Mouse (Mus musculus): ENCODE measurements around the gene Ube2h. TPM values are rescaled to one million over a fixed set of nuclear protein-coding genes. Genes with fewer than 3 reads are reported as not detected.

Ube2h gene
- polyA plus RNA-seq, 1 experiment from 2014 or later, result 56.9 TPM

DNA sequence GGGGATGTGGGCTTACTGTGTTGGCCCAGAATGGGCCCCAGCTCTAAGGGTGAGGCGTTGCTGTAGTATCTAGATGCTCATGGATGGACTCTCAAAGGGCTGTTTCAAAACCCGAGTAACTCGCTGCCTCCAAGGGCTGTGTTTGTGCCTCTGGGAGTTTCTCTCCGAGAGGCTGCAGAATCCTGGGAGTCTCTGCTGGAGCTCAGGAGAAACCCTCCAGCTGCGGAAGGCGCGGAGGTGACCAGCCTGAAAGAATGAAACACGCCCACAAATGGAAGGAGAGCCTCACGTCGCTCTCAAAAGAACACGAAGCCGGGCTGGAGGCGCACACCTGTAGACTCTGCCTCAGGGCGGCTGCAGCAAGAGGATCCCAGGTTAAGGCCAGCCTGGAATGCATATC lies 127.0 kb downstream of the Ube2h start:
- no peak for ATAC-seq (ENCODE audit: low FRiP score)
- Histone ChIP-seq H3K4me2 (no peak overlapping the region), H3K36me3 (replicated peaks) (no peaks in the 10 kb centered on the region), H3K4me1 (peaks cover 44% of the 10 kb centered on the region), H3K27ac (no peak overlapping the region), H3K9me3 (no peaks in the 10 kb centered on the region), H3K27me3 (peaks cover 97% of the 10 kb centered on the region), H3K9ac (no peak overlapping the region), H3K4me3 (replicated peaks) (no peak overlapping the region)
- 1% methylated on average over 14 of the region's 14 CpGs for WGBS

DNA sequence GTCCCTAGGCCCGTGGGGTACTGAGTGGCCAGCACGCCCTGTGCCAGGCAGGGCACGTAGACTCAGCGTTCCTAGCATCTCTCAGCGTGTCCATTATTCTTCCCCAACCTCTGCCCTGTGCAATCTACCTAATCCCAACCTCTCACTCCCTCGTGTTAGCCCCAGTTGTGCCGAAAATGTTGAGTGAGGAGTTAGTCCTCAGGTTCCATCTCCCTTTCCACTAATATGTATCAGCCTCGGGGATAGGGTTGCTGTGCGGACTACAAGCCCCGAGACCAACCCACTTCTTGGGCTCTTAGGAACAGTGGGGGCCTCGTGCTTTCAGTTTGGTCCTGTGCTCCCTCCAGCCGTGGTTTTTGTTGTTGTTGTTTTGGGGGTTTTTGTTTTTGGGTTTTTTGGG lies 127.8 kb downstream of the Ube2h start:
- ATAC-seq (ENCODE audit: low FRiP score), result no peak
- no peaks in the 10 kb centered on the region for H3K36me3 ChIP-seq (replicated peaks)
- 4% methylated on average over 12 of the region's 12 CpGs for WGBS
- peaks cover 44% of the 10 kb centered on the region for H3K4me1 ChIP-seq
- no peak overlapping the region for H3K9ac ChIP-seq
- no peak overlapping the region for H3K4me3 ChIP-seq (replicated peaks)
- H3K9me3 ChIP-seq, result no peaks in the 10 kb centered on the region
- H3K27ac ChIP-seq, result no peak overlapping the region
- peaks cover 98% of the 10 kb centered on the region for H3K27me3 ChIP-seq
- H3K4me2 ChIP-seq, result no peak overlapping the region

DNA sequence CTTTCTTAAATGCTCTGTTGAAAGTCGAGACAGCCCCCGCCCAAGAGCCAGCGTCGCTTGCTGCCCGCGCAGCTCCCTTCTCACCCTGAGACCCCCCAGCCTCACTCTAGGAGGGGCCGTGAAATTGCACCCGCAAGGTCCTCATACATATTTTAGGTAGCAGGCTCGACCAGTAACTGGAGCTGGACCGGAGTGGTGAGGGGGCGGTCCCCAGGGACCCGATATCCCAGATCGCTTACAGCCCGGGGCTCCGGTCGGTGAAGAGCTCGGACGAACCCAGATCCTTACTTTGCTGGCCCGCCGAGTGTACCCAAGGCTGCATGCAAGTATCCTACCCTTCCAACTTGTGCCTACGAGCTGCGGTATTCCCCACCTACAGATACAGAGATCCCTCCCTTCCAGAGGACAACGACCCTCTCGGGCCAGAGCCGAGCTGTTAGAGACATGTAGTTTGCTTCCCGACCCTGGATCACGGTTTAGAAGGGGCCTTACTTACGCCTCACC lies 128.4 kb downstream of the Ube2h start:
- Histone ChIP-seq H3K9me3 (no peaks in the 10 kb centered on the region), H3K27ac (no peak overlapping the region), H3K36me3 (replicated peaks) (no peaks in the 10 kb centered on the region), H3K27me3 (peaks cover 98% of the 10 kb centered on the region), H3K9ac (no peak overlapping the region), H3K4me2 (peak overlapping the region; percentile 45), H3K4me3 (replicated peaks) (peak overlapping the region; percentile 21), H3K4me1 (peaks cover 44% of the 10 kb centered on the region)
- no peak for ATAC-seq (ENCODE audit: low FRiP score)
- WGBS, result 1% methylated on average over 28 of the region's 28 CpGs

DNA sequence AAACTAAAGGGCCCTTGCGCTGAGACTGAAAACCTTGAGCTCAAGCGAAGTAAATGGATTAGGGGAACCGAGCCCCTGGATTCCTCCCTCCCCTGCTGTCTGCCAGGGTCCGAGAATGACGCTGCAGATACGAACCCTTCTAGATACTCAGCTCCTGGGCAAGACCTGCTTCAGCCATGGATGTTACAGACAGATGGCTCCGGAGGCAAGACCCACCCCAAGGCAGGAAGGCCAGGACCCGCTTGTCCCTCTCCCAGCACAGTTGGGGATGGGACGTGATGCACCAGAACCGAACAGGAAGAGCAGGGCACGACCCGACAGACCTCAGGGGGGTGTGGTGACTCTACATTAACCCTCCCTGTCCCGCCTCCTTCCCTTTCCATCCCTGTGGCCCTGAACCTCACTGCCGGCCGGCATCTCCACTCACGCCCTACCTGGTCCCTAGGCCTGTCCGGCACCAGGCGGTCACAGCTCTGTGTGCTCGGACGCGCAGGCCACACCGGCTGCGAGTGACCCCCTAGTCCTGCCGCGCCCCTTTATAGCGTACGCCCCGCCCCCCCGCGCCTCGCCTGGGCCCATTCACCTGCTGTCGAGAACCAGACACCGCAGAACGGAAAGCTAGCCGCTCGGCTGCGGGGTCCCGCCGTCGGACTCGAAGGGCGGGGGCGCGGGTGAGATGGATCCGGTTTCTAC lies 129.0 kb downstream of the Ube2h start:
- WGBS, result 1% methylated on average over 45 of the region's 45 CpGs
- H3K9ac ChIP-seq, result no peak overlapping the region
- no peak overlapping the region for H3K27ac ChIP-seq
- no peak for ATAC-seq (ENCODE audit: low FRiP score)
- H3K4me2 ChIP-seq, result peak overlapping the region; percentile 45
- peaks cover 44% of the 10 kb centered on the region for H3K4me1 ChIP-seq
- H3K4me3 ChIP-seq (replicated peaks), result peak overlapping the region; percentile 21
- H3K27me3 ChIP-seq, result peaks cover 98% of the 10 kb centered on the region
- no peaks in the 10 kb centered on the region for H3K36me3 ChIP-seq (replicated peaks)
- no peaks in the 10 kb centered on the region for H3K9me3 ChIP-seq

DNA sequence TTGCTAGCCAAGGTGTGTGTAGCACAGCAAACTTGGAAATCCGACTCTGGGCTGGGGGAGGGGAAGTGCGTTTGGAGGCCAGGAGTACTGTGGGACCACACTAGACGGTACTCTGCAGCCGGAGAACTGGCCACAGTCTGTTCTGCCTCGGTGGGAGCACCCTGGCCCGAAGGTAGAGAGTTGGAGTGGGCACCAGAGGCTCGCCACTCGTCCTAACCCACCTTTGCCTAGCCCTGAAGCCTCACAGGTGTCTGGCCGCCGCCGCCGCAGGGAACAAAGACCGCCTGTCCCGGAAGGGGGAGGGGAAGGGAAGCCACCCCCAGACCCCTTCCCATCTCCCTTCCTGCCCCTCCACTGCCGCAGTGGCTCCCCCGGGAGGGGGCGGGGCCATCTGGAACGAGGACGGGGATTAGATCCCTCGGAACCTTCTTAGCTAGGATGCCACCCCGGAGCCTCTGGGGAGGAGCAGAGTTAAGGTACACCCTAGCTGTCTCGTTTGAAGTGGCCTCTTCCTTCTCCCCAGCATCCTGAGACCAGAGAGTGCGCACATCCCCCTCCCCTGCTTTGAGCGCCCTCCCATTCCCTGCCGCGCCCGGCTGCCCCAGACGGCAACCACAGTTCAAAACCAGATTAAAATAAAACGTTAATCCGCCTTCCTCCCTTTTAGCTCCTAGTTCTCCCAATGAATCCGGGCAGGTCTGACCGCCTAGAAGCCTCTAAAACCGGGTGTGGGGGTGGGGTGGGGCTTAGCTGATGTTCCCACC lies 129.7 kb downstream of the Ube2h start:
- Histone ChIP-seq H3K9me3 (no peaks in the 10 kb centered on the region), H3K27me3 (peaks cover 98% of the 10 kb centered on the region), H3K27ac (no peak overlapping the region), H3K9ac (no peak overlapping the region), H3K36me3 (replicated peaks) (no peaks in the 10 kb centered on the region), H3K4me1 (peaks cover 44% of the 10 kb centered on the region), H3K4me2 (peak overlapping the region; percentile 45), H3K4me3 (replicated peaks) (peak overlapping the region; percentile 31)
- under 1% methylated on average over 31 of the region's 33 CpGs for WGBS
- no peak for ATAC-seq (ENCODE audit: low FRiP score)

DNA sequence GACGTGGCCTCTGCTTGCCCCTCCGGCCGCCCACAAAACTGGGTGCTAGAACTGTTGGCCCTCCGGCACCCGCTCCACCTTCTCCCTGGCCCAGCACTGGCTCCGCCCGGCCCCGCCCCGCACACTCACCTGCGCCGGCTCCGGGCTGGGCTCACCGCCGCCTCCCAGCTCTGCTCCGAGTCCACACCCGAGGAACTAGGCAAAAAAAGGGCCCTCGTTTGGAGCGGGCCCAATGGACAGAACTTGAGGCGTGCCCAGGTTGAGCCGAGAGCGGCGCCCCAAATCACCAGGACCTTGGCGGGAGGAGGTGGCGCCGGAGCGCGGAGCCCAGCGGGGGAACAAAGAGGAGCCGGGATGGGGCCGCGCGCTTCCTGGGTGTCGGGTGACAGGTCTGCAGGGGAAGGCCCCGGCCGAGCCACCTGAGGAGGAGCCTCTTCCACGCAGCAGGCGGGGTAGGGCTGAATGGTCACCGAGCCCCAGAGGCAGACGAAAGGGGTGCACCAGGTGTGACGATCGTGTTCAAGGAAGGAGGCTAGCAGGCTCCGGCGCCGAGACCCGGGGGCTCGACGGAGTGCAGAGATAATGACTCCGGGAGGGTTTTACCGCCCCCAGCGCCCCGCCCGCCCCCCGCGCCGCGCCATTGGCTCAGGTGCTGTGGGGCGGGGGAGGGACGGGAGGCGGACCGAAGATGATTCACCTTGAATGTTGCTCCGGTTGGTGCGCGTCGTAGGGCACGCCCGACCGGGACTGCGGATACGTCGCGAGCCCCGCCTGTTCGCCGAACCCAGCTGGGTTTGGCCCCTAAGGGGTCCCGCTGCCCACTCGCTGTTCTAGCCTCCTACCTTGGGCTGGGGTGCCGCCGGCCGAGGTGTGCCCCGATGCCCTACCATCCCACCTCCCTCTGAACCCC lies 130.5 kb downstream of the Ube2h start:
- peak overlapping the region; percentile 31 for H3K4me3 ChIP-seq (replicated peaks)
- no peaks in the 10 kb centered on the region for H3K9me3 ChIP-seq
- WGBS, result under 1% methylated on average over 76 of the region's 80 CpGs
- H3K36me3 ChIP-seq (replicated peaks), result no peaks in the 10 kb centered on the region
- H3K27me3 ChIP-seq, result peaks cover 98% of the 10 kb centered on the region
- H3K4me2 ChIP-seq, result peak overlapping the region; percentile 45
- ATAC-seq (ENCODE audit: low FRiP score), result 0 out of 2 replicates have a peak, but pooled peaks have one; percentile 12
- H3K27ac ChIP-seq, result no peak overlapping the region
- H3K4me1 ChIP-seq, result peaks cover 44% of the 10 kb centered on the region
- no peak overlapping the region for H3K9ac ChIP-seq

DNA sequence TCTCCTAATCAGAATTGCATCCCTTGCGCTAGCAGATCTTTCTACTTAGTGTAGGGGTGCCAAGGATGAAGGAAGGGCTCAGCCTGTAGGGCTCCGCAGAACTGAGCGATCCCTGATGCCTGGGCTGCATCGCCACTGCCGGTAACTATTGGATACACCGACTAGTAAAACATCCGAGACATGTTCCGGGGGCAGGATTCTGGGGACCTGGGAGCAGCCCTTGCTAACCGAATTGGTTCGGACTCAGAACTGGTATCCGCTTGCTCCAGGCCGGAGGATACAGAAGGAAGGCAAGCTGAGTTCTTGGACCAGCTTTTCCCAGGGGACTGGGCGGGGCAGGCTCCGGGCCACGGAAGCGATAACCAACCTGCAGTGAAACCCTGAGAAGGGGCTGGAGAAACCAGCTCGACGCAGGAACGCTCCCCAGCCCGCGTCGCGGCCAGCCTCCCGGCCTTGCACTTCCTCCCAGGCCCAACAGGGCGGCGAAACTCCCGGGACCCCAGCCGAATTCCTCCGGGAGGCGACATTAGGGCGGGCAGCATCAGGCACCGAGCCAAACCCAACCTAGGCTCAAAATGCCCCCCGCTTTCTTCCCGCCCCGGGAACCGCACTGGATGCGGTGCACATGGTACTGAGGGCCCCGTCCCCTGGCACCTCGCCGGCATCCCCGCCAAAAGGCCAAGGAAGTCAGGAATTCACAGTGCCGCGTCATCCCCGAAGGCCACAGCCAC lies 131.4 kb downstream of the Ube2h start:
- H3K9ac ChIP-seq, result no peak overlapping the region
- peak overlapping the region; percentile 31 for H3K4me3 ChIP-seq (replicated peaks)
- H3K27me3 ChIP-seq, result peaks cover 98% of the 10 kb centered on the region
- H3K4me1 ChIP-seq, result peaks cover 41% of the 10 kb centered on the region
- 0 out of 2 replicates have a peak, but pooled peaks have one; percentile 3 for ATAC-seq (ENCODE audit: low FRiP score)
- WGBS, result under 1% methylated on average over 43 of the region's 44 CpGs
- H3K36me3 ChIP-seq (replicated peaks), result no peaks in the 10 kb centered on the region
- H3K27ac ChIP-seq, result no peak overlapping the region
- H3K9me3 ChIP-seq, result no peaks in the 10 kb centered on the region
- peak overlapping the region; percentile 45 for H3K4me2 ChIP-seq

DNA sequence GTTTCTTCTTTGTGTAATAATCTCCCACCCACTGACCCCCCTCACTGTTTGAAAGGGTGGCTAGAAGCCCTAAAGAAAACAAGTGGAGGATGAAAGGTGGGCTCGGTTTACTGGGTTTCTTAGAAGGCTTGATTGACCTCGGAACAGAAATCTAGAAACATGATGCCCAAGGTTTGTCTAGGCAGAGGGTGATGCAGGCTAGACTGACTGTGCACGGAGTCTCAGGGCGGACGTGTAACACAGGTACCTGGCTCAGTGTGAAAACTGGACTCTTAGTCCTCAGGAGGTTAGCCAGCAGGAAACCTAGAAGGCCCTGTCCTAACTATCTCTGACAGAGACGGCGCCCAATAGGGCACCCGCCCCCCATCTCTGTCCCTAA lies 131.9 kb downstream of the Ube2h start:
- H3K36me3 ChIP-seq (replicated peaks), result no peaks in the 10 kb centered on the region
- no peak overlapping the region for H3K9ac ChIP-seq
- peaks cover 99% of the 10 kb centered on the region for H3K27me3 ChIP-seq
- no peak overlapping the region for H3K4me2 ChIP-seq
- H3K27ac ChIP-seq, result no peak overlapping the region
- 0 out of 2 replicates have a peak overlapping the region, but pooled peaks have one; percentile 31 for H3K4me3 ChIP-seq (replicated peaks)
- H3K9me3 ChIP-seq, result no peaks in the 10 kb centered on the region
- peaks cover 42% of the 10 kb centered on the region for H3K4me1 ChIP-seq
- ATAC-seq (ENCODE audit: low FRiP score), result no peak
- WGBS, result 8% methylated on average over 8 of the region's 8 CpGs

DNA sequence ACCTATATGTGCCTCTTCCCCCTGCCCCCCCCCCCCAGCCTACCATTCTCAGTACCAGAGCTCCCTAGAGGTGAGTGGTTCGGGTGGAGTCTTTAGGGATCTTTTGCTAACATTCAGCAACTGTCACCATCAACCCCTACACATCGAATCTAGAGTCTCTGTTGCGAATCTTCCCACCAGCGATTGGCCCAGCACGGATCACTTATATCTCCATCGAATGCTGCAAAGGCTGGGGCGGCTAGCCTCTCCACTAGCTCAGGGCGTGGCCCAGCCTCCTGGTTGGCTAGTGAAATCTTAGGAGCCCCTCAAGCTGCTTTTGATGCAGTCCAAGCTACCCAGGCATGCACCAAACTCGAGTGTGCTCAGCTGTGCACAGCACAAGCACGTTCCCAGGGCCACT lies 132.4 kb downstream of the Ube2h start:
- Histone ChIP-seq H3K9ac (no peak overlapping the region), H3K36me3 (replicated peaks) (no peaks in the 10 kb centered on the region), H3K4me3 (replicated peaks) (no peak overlapping the region), H3K9me3 (no peaks in the 10 kb centered on the region), H3K27me3 (peaks cover 95% of the 10 kb centered on the region), H3K27ac (no peak overlapping the region), H3K4me1 (peaks cover 44% of the 10 kb centered on the region), H3K4me2 (no peak overlapping the region)
- ATAC-seq (ENCODE audit: low FRiP score), result no peak
- 14% methylated on average over 10 of the region's 10 CpGs for WGBS

DNA sequence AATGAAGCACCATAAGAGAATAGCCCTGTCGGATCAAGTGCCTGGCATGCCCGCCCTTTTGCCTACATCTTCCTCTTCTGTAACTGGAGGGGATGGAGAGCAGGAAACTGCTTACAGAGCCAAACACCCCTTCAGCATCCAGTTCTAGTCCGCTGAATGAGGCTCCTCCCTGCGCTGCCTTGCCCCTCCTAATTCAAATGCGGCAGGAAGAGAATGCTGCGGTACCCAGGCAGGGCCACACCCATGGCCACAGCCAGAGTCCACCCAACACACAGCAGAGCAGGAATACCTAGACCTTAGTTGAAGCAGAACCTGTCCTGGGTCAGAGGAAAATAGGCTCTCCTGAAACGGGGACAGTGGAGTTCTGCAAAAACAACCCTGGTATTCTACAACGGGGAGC lies 133.1 kb downstream of the Ube2h start:
- no peak overlapping the region for H3K4me2 ChIP-seq
- no peak overlapping the region for H3K9ac ChIP-seq
- no peak overlapping the region for H3K4me3 ChIP-seq (replicated peaks)
- WGBS, result 20% methylated on average over 8 of the region's 8 CpGs
- peaks cover 95% of the 10 kb centered on the region for H3K27me3 ChIP-seq
- H3K27ac ChIP-seq, result no peak overlapping the region
- H3K36me3 ChIP-seq (replicated peaks), result no peaks in the 10 kb centered on the region
- no peak for ATAC-seq (ENCODE audit: low FRiP score)
- H3K9me3 ChIP-seq, result no peaks in the 10 kb centered on the region
- H3K4me1 ChIP-seq, result peaks cover 50% of the 10 kb centered on the region

DNA sequence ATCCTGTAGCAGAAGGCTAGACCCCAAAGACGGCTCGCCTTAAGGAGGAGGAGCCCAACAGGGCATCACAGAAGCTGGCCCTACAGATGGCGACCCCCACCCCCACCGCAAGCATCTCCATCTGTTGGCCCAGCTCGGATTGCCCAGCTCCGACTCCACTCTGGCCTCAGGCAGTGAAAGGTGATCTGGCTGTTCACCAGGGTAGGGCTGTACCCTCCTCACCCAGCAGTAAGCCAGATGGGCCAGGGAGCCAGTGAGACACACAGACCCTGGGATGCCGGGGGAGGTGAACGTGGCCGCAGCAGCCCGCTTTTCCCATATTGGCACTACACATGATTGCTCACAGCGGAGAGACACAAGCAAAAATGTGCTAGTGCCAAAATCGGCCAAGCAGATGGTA lies 135.2 kb downstream of the Ube2h start:
- no peak overlapping the region for H3K9ac ChIP-seq
- ATAC-seq (ENCODE audit: low FRiP score), result no peak; the same call in 1 of the 2 replicates
- no peaks in the 10 kb centered on the region for H3K9me3 ChIP-seq
- H3K36me3 ChIP-seq (replicated peaks), result no peaks in the 10 kb centered on the region
- H3K27ac ChIP-seq, result no peak overlapping the region
- H3K4me1 ChIP-seq, result peaks cover 31% of the 10 kb centered on the region
- 66% methylated on average over 12 of the region's 12 CpGs for WGBS
- H3K4me3 ChIP-seq (replicated peaks), result no peak overlapping the region
- H3K27me3 ChIP-seq, result peaks cover 82% of the 10 kb centered on the region
- no peak overlapping the region for H3K4me2 ChIP-seq
